Mouse (Mus musculus): Measurements from ENCODE around the gene Stard8. TPM values are rescaled to one million over a fixed set of nuclear protein-coding genes. Genes with fewer than 3 reads are reported as not detected.

Stard8 gene
- polyA plus RNA-seq (2017; shearing (Covaris generic)) = not detected

DNA sequence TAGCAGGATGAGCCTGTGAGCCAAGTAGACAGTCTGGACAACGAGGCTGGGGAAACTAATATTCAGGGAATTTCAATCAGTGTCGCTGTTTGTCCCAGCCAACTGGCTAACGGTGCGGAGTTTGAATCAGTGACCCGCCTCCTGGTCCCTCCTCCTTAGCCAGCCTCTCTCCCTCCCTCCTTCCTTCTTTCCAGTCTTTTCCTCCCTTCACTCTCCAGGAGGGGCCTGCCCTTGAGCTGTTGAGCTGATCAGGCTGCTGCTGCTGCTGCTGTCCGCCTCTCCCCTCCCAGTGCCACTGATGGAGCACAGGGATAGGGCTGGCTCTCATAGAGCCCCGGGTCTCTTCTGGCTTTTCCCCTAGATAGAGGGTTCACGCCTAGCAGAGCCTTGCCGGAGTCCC is at the start of gene Stard8:
Gene Stard8, plus strand, starts transcription at position 203 of the 400 bp plus-strand sequence.

Other genes starting within 250 kb of the Stard8 start
- 0.10 TPM for gene Ophn1, start 112.2 kb upstream of the Stard8 start, polyA plus RNA-seq (2017; shearing (Covaris generic))
- gene Yipf6, start 66.9 kb upstream of the Stard8 start, polyA plus RNA-seq (2017; shearing (Covaris generic)) = 33.1 TPM
- gene Efnb1, start 132.9 kb downstream of the Stard8 start, polyA plus RNA-seq (2017; shearing (Covaris generic)) = 2.4 TPM